In the genomic region with DNA sequence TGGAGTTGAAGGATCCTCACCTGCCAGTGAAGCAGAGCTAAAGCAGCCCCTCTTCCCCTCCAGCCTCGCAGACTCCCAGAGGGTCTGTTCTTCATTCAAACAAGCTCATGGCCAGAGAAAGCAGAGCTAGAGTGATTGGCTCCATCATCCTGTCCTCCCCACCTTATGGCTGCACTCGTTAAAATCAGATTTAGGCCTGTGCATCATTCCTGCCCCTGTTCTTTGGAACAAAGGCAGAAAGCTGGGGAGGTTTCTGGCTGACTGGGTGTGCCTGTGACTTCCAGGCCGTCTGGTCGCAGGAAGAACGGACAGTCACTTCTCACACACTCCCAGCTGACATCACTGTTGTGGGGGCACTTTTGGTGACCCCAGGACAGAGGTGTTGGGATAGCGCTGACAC, we compare ENCODE assay signal across 8 mouse cellular contexts. TPM values are rescaled to one million over a fixed set of nuclear protein-coding genes. Genes with fewer than 3 reads are reported as not detected.
DNase-seq lines count a peak whose midpoint lies in the region; ATAC-seq and TF ChIP-seq lines count a peak whose summit lies in the region.

No protein-coding gene starts in this region.

- peaks cover 20% of the 10 kb centered on the region for H3K36me3 ChIP-seq in liver, adult 2 months (ENCODE audit: control insufficient read depth, insufficient read depth, low read length)
- peaks cover 11% of the 10 kb centered on the region for H3K36me3 ChIP-seq in forebrain, embryonic 16.5 days (ENCODE audit: control insufficient read depth, insufficient read depth)
- no peaks in the 10 kb centered on the region for H3K36me3 ChIP-seq in liver, embryonic 14.5 days (replicated peaks; ENCODE audit: control insufficient read depth, insufficient read depth, low read depth)

- H3K79me2 ChIP-seq in liver, adult 2 months (ENCODE audit: control insufficient read depth, insufficient read depth, low read length): peaks cover 8% of the 10 kb centered on the region; the same call in 1 of the 2 replicates

- TF ChIP-seq CTCF in liver, adult 2 months (IDR thresholded peaks at IDR 0.05; ENCODE audit: low read depth, low read length): no peak
- TF ChIP-seq CTCF in liver, embryonic 14.5 days (IDR thresholded peaks at IDR 0.05; ENCODE audit: low read depth): no peak
- no peak for TF ChIP-seq CTCF in olfactory bulb, adult 2 months (IDR thresholded peaks at IDR 0.05; ENCODE audit: insufficient read depth, low read depth, low read length)

- H3K9ac ChIP-seq in liver, adult 2 months (ENCODE audit: low read depth, low read length): peak overlapping the region; percentile 50
- peak overlapping the region; percentile 77 for H3K9ac ChIP-seq in forebrain, embryonic 16.5 days (replicated peaks; ENCODE audit: low read depth, low read length)
- no peak overlapping the region for H3K9ac ChIP-seq in liver, embryonic 14.5 days (replicated peaks)

- DNase-seq in liver, adult 2 months (ENCODE audit: extremely low read depth, low read depth, low spot score): peak; percentile 37
- no peak for DNase-seq in liver
- no peak for DNase-seq in liver, embryonic 14.5 days (ENCODE audit: low read depth in 3 of 3, low spot score in 3 of 3)
- DNase-seq in cerebellum, adult 11 months: no peak
- DNase-seq in adrenal gland, postnatal 25 days: no peak
- no peak for DNase-seq in cerebellum, postnatal 14 days

- peak overlapping the region; percentile 88 for H3K27ac ChIP-seq in liver, adult 2 months (replicated peaks; ENCODE audit: insufficient read depth, low read depth, low read length)
- peak overlapping the region; percentile 97 for H3K27ac ChIP-seq in forebrain, embryonic 16.5 days (ENCODE audit: low read length)
- H3K27ac ChIP-seq in liver, embryonic 14.5 days: no peak overlapping the region
- H3K27ac ChIP-seq in olfactory bulb, adult 2 months (ENCODE audit: insufficient read depth, low read depth, low read length): peak overlapping the region; percentile 91

- TF ChIP-seq EP300 in liver, embryonic 14.5 days (IDR thresholded peaks at IDR 0.05; ENCODE audit: low read depth): no peak

- ATAC-seq in forebrain, embryonic 16.5 days: no peak
- no peak for ATAC-seq in liver, embryonic 14.5 days (ENCODE audit: insufficient read depth)

- no peaks in the 10 kb centered on the region for H3K27me3 ChIP-seq in liver, adult 2 months (ENCODE audit: control insufficient read depth, insufficient read depth, low read length)
- no peaks in the 10 kb centered on the region for H3K27me3 ChIP-seq in forebrain, embryonic 16.5 days (replicated peaks; ENCODE audit: control insufficient read depth, insufficient read depth, low read length)
- H3K27me3 ChIP-seq in liver, embryonic 14.5 days (ENCODE audit: control insufficient read depth, insufficient read depth, low read length): peaks cover 30% of the 10 kb centered on the region

- no peak for TF ChIP-seq POLR2A in liver, adult 2 months (IDR thresholded peaks at IDR 0.05; ENCODE audit: extremely low read depth, insufficient read depth, low read length)
- TF ChIP-seq POLR2A in olfactory bulb, adult 2 months (IDR thresholded peaks at IDR 0.05; ENCODE audit: insufficient read depth, low read depth, low read length): no peak

- peak overlapping the region; percentile 23 for H3K4me3 ChIP-seq in liver, adult 2 months (ENCODE audit: insufficient read depth, low read depth, low read length)
- H3K4me3 ChIP-seq in forebrain, embryonic 16.5 days (replicated peaks; ENCODE audit: low read length): peak overlapping the region; percentile 66
- H3K4me3 ChIP-seq in liver, embryonic 14.5 days (ENCODE audit: insufficient read depth in 1 of 2, low read depth in 2 of 2, low read length in 2 of 2): no peak overlapping the region; a peak in 1 of 4 replicates
- peak overlapping the region; percentile 80 for H3K4me3 ChIP-seq in olfactory bulb, adult 2 months (ENCODE audit: insufficient read depth, low read depth, low read length)

- 26% methylated on average over 6 of the region's 6 CpGs for WGBS in liver, adult 2 months
- WGBS in forebrain, embryonic 16.5 days: 53% methylated on average over 6 of the region's 6 CpGs
- WGBS in liver, embryonic 14.5 days (ENCODE audit: insufficient replicate concordance): 53% methylated on average over 6 of the region's 6 CpGs
- whole genome bisulfite sequencing in olfactory bulb, adult 2 months: 35% methylated on average over 6 of the region's 6 CpGs

- peak overlapping the region; percentile 60 for H3K4me2 ChIP-seq in forebrain, embryonic 16.5 days (ENCODE audit: low read length)
- H3K4me2 ChIP-seq in liver, embryonic 14.5 days (ENCODE audit: low read depth): peak overlapping the region; percentile 31

- peaks cover 17% of the 10 kb centered on the region for H3K4me1 ChIP-seq in liver, adult 2 months (ENCODE audit: control insufficient read depth, insufficient read depth, low read length)
- H3K4me1 ChIP-seq in forebrain, embryonic 16.5 days (replicated peaks; ENCODE audit: control insufficient read depth, insufficient read depth, low read length): peaks cover 63% of the 10 kb centered on the region
- H3K4me1 ChIP-seq in liver, embryonic 14.5 days (replicated peaks; ENCODE audit: control insufficient read depth in 2 of 2, insufficient read depth in 2 of 2, low read length in 1 of 2): peaks cover 0 to 7% of the 10 kb centered on the region in 2 experiments; a peak in 1 of 4 replicates
- peaks cover 50% of the 10 kb centered on the region for H3K4me1 ChIP-seq in olfactory bulb, adult 2 months (ENCODE audit: control insufficient read depth, insufficient read depth, low read length)

- H3K9me3 ChIP-seq in forebrain, embryonic 16.5 days (ENCODE audit: control insufficient read depth, low read length): no peaks in the 10 kb centered on the region
- no peaks in the 10 kb centered on the region for H3K9me3 ChIP-seq in liver, embryonic 14.5 days (ENCODE audit: control insufficient read depth, low read length)

RNA-seq across cellular contexts. Expression of a gene that starts 2.8 kb away (rescaled TPM):
- total RNA-seq in liver, adult 2 months (2014; rRNA removed): 18.2 and 28.1 TPM in 2 replicates
- polyA plus RNA-seq in liver, adult 2 months (2012; rRNA removed): 49.9 and 50.7 TPM in 2 replicates
- 34.8 and 39.2 TPM in 2 replicates for polyA plus RNA-seq in forebrain, embryonic 16.5 days (2015; fragmentation: Nextera tagmentation; extraction: Ambion mirVana)
- polyA plus RNA-seq in liver, embryonic 14.5 days (2012; rRNA removed): 5.4 and 6.5 TPM in 2 replicates
- polyA plus RNA-seq in liver, embryonic 14.5 days (2014; fragmentation: Nextera tagmentation; extraction: Ambion mirVana): 6.8 and 7.2 TPM in 2 replicates
- not detected in 2 replicates for polyA plus RNA-seq in olfactory bulb, adult 2 months (2012; ENCODE audit: insufficient read depth, insufficient read length, low replicate concordance, missing spikeins)
- 13.2 and 13.8 TPM in 2 replicates for total RNA-seq in adrenal gland, postnatal 25 days (2021)

Comparison
In these comparisons a context has a peak if more than half of its experiments do, and no peak if none do; other contexts are left out.
1. H3K4me3 ChIP-seq: peak in liver, adult 2 months (single experiment), forebrain, embryonic 16.5 days (single experiment) and olfactory bulb, adult 2 months (single experiment); none in liver, embryonic 14.5 days (0 of 2).